Mouse (Mus musculus) intestine, embryonic 14.5 days (tissue): ENCODE data around the gene Asns. TPM values are rescaled to one million over a fixed set of nuclear protein-coding genes. Genes with fewer than 3 reads are reported as not detected.

Experiments
- ATAC-seq: fragments of 200-750 bp; cut with Nextera tagmentation; replicated peaks from 2 replicates; pipeline ENCODE4 v1.8.0; 2017; ENCODE audit warnings: low read depth, moderate number of reproducible peaks, moderate TSS enrichment, moderate library complexity; ENCODE audit not compliant: low FRiP score, low TSS enrichment
- DNase-seq: peaks from one replicate; pipeline ENCODE4 v3.0.0-alpha.2; 2018; ENCODE audit warnings: low spot score
- H3K27ac ChIP-seq: fragments of 300-500 bp; sonication (generic); 2 replicates; pipeline ENCODE4 v1.5.1; 2014; ENCODE audit warnings: low read depth, mild to moderate bottlenecking, control low read depth
- H3K27me3 ChIP-seq: fragments of 300-500 bp; sonication (generic); replicated peaks from 2 replicates; pipeline ENCODE4 v1.6.1; 2014; ENCODE audit warnings: low read length, control low read depth; ENCODE audit not compliant: control insufficient read depth, insufficient read depth
- H3K36me3 ChIP-seq: fragments of 300-500 bp; sonication (generic); 2 replicates; pipeline ENCODE4 v1.6.1; 2014; ENCODE audit warnings: low read length, control low read depth; ENCODE audit not compliant: control insufficient read depth, insufficient read depth
- H3K4me1 ChIP-seq: fragments of 300-500 bp; sonication (generic); replicated peaks from 2 replicates; pipeline ENCODE4 v1.6.1; 2014; ENCODE audit warnings: low read length, control low read depth, mixed read lengths; ENCODE audit not compliant: control insufficient read depth, insufficient read depth
- H3K4me2 ChIP-seq: fragments of 300-500 bp; sonication (generic); 2 replicates; pipeline ENCODE4 v1.6.1; 2014; ENCODE audit warnings: low read length
- H3K4me3 ChIP-seq: fragments of 300-500 bp; sonication (generic); 2 replicates; pipeline ENCODE4 v1.5.1; 2014; ENCODE audit warnings: low read depth, low read length, control low read depth, mixed read lengths
- H3K9ac ChIP-seq: fragments of 300-500 bp; sonication (generic); 2 replicates; pipeline ENCODE4 v1.6.1; 2014; ENCODE audit warnings: mild to moderate bottlenecking, low read length
- H3K9me3 ChIP-seq: fragments of 300-500 bp; sonication (generic); 2 replicates; pipeline ENCODE4 v1.6.1; 2016; ENCODE audit warnings: low read length, control low read depth; ENCODE audit not compliant: control insufficient read depth
- WGBS: fragments of 180-500 bp; shearing (Covaris S2); extraction: QIAGEN DNeasy Blood & Tissue Kit; methylation state at CpG from one replicate; pipeline ENCODE4 v1.1.7; 2014; 5-methylcytosine and 5-hydroxymethylcytosine counted together
- polyA plus RNA-seq: library from polyadenylated mRNA; unstranded; fragments of >200 nt; fragmentation: Nextera tagmentation; extraction: Ambion mirVana; gene quantifications from 2 replicates; pipeline ENCODE4 v1.2.1, GENCODE M21; 2014

Asns gene
- polyA plus RNA-seq, 1 experiment from 2014 or later = 89.0 TPM

DNA sequence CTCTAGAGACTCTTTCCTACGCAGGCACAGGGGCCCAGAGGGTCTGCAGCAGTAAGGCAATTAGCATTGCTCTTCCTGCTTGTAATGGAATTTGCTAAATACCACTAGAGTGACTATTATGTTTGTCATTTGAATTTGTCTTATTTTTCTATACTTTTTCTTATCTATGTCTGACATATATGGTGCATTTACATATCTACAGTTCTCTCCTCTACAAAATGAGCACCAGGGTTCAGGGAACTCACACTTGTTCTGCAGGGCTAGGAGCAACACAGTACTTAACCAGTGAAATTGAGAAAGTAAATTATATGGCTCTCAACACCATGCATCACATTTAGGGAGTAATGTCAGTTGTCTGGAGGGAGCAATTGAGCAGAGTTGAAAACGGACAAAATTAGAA lies 21.2 kb upstream of the Asns start:
- H3K9me3 ChIP-seq = no peaks in the 10 kb centered on the region
- no peak for DNase-seq
- H3K27ac ChIP-seq = no peak overlapping the region
- no peak for ATAC-seq
- no peaks in the 10 kb centered on the region for H3K36me3 ChIP-seq
- H3K27me3 ChIP-seq = no peaks in the 10 kb centered on the region
- no peak overlapping the region for H3K9ac ChIP-seq
- WGBS = 43% methylated on average over 2 of the region's 2 CpGs
- H3K4me1 ChIP-seq = no peaks in the 10 kb centered on the region
- no peak overlapping the region for H3K4me2 ChIP-seq
- no peak overlapping the region for H3K4me3 ChIP-seq

DNA sequence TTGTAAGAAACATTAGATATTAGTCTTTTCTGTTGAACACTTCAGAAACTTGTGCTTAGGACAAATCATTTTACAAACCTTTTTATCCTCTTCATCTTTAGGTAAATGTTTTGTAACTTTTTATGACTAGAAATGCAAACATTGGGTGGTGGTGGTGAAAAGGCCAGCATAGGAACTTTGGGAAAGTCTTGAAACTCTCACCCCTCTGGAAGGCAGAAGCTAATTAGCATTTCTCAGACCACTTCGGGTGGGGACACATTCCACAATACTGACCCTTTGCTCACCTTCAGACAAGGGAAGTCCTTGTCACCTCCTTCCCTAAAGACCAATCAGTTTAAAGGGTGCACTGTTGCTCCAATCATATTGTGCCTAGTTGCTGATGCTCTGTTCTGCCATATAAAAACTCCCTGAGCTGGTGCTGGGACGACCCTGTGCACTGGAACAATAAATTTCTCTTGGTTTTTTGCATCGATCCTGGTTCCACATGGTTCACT lies 18.8 kb upstream of the Asns start:
- 53% methylated on average over 3 of the region's 3 CpGs for WGBS
- no peak overlapping the region for H3K27ac ChIP-seq
- H3K4me3 ChIP-seq = no peak overlapping the region
- H3K27me3 ChIP-seq = no peaks in the 10 kb centered on the region
- no peaks in the 10 kb centered on the region for H3K36me3 ChIP-seq
- no peak for ATAC-seq
- H3K4me1 ChIP-seq = no peaks in the 10 kb centered on the region
- H3K9me3 ChIP-seq = no peaks in the 10 kb centered on the region
- no peak overlapping the region for H3K4me2 ChIP-seq
- DNase-seq = no peak
- no peak overlapping the region for H3K9ac ChIP-seq

DNA sequence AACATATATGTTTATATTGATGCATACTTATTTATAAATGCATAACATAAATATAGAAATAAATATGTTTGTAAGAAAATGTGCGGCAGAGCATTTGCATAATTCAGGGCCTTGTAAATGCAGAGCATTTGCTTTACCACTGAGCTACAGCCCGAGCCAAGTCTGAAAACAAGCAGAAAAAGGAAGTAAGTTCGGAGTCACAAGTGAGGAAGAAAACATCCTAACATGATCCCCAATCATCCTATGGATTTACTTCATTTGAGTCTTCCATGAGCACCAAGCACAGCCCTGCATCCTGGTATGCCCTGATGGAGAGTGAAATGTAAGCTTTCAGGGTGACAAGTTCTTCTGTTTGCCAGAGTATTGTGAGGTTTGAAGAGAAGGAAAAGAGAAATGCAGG lies 15.2 kb upstream of the Asns start:
- DNase-seq = no peak
- H3K27ac ChIP-seq = no peak overlapping the region
- WGBS = 84% methylated on average over 3 of the region's 3 CpGs
- no peaks in the 10 kb centered on the region for H3K27me3 ChIP-seq
- no peaks in the 10 kb centered on the region for H3K36me3 ChIP-seq
- H3K4me1 ChIP-seq = no peaks in the 10 kb centered on the region
- no peak for ATAC-seq
- no peak overlapping the region for H3K4me2 ChIP-seq
- no peak overlapping the region for H3K9ac ChIP-seq
- H3K9me3 ChIP-seq = no peaks in the 10 kb centered on the region
- H3K4me3 ChIP-seq = no peak overlapping the region

DNA sequence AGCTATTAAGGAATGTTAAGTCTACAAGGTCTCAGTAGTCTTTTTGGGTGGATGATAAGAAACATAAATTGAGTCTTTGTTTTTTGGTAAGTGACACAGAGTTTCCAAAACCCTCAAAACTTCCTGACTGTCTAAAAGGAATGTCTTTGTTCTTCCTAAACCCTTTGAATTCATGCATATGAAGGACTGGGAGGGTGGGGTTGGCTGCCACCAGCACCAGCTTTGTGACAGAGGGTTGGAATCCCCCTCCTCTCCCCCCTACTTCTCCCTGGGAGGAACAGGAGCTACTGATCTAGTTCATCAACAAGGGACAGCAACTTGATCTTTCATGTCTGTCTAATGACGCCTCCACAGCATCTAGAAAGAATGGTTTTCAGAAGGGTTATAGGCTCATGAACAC lies 13.7 kb upstream of the Asns start:
- Histone ChIP-seq H3K9ac (no peak overlapping the region), H3K4me2 (no peak overlapping the region), H3K4me1 (no peaks in the 10 kb centered on the region), H3K9me3 (no peaks in the 10 kb centered on the region), H3K27ac (no peak overlapping the region), H3K27me3 (no peaks in the 10 kb centered on the region), H3K36me3 (no peaks in the 10 kb centered on the region), H3K4me3 (no peak overlapping the region)
- no peak for DNase-seq
- 58% methylated on average over 1 of the region's 1 CpGs for WGBS
- ATAC-seq = no peak

DNA sequence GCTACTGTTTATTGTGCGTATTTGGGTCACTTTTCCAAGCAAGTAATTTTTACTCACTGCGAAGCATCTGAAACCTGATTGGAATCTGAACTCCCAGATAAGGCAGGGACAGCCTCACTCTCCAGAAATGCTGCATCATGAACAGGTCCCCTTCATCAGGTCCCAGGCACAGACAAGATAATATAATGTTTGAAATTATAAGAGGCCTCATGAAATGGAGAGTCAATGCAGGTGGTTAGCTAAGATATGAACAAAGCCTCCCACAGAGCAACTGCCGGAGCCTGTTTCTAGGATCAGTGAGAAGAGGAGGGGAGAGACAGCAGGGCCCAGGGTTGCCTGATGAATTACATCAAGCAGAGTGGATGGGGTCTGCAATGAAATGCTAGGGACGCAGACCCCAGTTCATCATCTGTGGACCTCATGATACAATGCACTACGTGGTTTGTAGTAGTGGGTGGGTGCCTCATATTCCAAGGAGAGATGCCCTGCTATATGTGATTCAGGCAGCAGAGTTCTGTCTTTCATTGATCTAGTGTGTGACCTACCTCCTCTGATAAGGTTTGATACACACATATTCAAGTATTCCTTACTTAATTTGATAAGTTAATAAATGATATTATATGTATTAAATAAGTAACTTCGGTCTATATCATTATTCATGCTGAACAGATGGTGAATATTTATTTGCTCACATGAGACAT lies 5.1 kb upstream of the Asns start:
- no peaks in the 10 kb centered on the region for H3K36me3 ChIP-seq
- no peaks in the 10 kb centered on the region for H3K4me1 ChIP-seq
- WGBS = 79% methylated on average over 6 of the region's 6 CpGs
- no peak overlapping the region for H3K27ac ChIP-seq
- H3K27me3 ChIP-seq = no peaks in the 10 kb centered on the region
- no peaks in the 10 kb centered on the region for H3K9me3 ChIP-seq
- H3K4me3 ChIP-seq = no peak overlapping the region
- H3K4me2 ChIP-seq = no peak overlapping the region
- DNase-seq = no peak
- no peak for ATAC-seq
- no peak overlapping the region for H3K9ac ChIP-seq

DNA sequence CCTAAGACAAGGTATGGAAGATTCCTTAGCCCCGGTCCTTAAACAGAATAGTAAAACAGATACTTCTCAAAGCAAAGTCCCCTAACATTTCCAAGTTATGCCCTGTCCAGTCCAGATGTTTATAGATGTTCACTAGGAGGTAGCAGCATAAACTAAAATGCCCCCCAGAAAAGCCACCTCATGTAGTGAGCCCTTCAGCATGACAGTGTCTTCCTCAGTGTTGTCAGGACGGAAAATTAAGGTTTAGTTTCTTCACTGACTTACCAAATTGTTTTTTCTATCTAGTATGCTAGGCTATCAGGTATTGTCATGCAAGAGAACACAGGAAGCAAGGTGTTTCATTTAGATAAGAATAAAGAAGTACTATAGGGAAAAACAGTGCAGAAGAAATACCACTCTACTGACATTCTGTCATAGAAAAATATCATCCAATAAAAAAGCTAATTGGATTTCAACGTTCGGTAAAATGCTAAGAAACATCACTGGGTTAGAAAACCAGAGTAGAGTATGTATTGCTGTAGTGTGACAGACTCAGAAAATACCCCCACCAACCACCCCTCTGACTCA lies 4.1 kb upstream of the Asns start:
- Histone ChIP-seq H3K4me2 (no peak overlapping the region), H3K27ac (no peak overlapping the region), H3K4me1 (peaks cover 1% of the 10 kb centered on the region; the same call in 1 of the 2 replicates), H3K36me3 (no peaks in the 10 kb centered on the region), H3K9ac (no peak overlapping the region), H3K4me3 (no peak overlapping the region), H3K27me3 (no peaks in the 10 kb centered on the region), H3K9me3 (no peaks in the 10 kb centered on the region)
- no peak for DNase-seq
- no peak for ATAC-seq
- 81% methylated on average over 4 of the region's 4 CpGs for WGBS

DNA sequence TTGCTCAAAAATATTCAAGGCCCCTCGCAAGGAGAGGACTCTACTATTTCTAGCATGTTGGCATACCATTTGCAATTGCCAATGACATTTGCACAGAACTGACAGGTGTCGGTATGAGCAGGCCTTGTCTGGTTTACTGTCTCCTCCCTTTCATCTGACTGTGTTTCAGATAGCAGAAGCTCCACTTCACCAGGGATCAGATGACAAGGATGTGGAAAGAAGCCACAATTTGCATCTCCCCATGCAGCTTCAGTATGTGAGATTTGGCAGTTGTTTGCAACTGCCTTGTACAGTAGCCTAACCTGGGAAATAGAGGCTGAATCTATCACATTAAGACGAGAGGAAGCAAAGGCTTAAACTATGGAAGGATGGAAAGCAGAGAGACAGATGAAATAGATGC lies 3.6 kb upstream of the Asns start:
- Histone ChIP-seq H3K9ac (no peak overlapping the region), H3K4me1 (peaks cover 4% of the 10 kb centered on the region; the same call in 1 of the 2 replicates), H3K36me3 (no peaks in the 10 kb centered on the region), H3K9me3 (no peaks in the 10 kb centered on the region), H3K27me3 (no peaks in the 10 kb centered on the region), H3K4me3 (no peak overlapping the region), H3K27ac (no peak overlapping the region), H3K4me2 (no peak overlapping the region)
- DNase-seq = no peak
- WGBS = 65% methylated on average over 3 of the region's 3 CpGs
- ATAC-seq = no peak

DNA sequence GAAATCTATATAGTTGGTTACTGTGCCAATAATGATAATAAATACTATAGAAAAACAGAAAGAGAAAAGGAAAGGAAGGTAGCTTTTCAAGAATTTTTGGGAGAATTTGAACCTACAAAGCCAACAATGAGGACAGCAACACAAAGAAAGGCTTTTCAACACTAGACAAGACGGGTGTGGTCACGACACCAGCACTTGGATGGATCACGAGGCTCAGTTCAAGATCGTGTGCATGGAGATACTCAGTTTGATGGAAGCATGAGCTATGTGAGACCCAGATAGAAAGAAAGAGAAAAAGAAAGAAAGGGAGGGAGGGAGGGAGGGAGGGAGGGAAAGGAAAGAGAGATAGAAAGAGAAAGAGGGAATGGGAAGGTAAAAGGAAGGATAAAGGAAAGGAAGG lies 2.8 kb upstream of the Asns start:
- H3K36me3 ChIP-seq = no peaks in the 10 kb centered on the region
- H3K4me1 ChIP-seq = peaks cover 4% of the 10 kb centered on the region; the same call in 1 of the 2 replicates
- no peak overlapping the region for H3K9ac ChIP-seq
- H3K27me3 ChIP-seq = no peaks in the 10 kb centered on the region
- ATAC-seq = no peak
- H3K4me2 ChIP-seq = no peak overlapping the region
- H3K4me3 ChIP-seq = no peak overlapping the region
- no peaks in the 10 kb centered on the region for H3K9me3 ChIP-seq
- no peak for DNase-seq
- H3K27ac ChIP-seq = no peak overlapping the region
- 86% methylated on average over 4 of the region's 4 CpGs for WGBS

DNA sequence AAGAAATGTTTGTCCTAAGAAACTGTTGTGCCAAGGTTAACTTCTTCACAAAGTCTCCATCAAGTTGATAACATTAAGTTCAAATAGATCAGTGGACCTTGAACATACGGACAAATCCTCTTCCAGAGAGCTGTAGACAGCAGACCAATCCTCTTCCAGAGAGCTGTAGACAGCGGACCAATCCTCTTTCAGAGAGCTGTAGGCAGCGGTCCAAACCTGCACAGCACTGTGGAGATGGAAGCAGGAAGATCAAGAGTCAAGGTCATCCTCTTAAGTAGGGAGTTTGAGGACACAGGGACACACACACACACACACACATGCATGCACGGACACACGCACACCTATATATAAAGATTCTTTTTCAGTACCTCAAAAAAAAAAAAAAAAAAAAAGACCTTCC lies 612 bp upstream of the Asns start:
- H3K4me1 ChIP-seq = peaks cover 4% of the 10 kb centered on the region; the same call in 1 of the 2 replicates
- no peak overlapping the region for H3K4me3 ChIP-seq
- no peak for ATAC-seq
- no peaks in the 10 kb centered on the region for H3K9me3 ChIP-seq
- no peaks in the 10 kb centered on the region for H3K36me3 ChIP-seq
- H3K4me2 ChIP-seq = peak overlapping the region; percentile 88; the same call in 1 of the 2 replicates
- no peak for DNase-seq
- H3K27me3 ChIP-seq = no peaks in the 10 kb centered on the region
- H3K9ac ChIP-seq = no peak overlapping the region
- 60% methylated on average over 5 of the region's 5 CpGs for WGBS
- H3K27ac ChIP-seq = no peak overlapping the region
